Mouse (Mus musculus) heart, embryonic 10.5 days (tissue): ENCODE measurements around the gene Cbfa2t2. TPM values are rescaled to one million over a fixed set of nuclear protein-coding genes. Genes with fewer than 3 reads are reported as not detected.
A peak's percentile ranks its signal among the peaks of the same experiment; 100 is the strongest.

Experiments
- DNase-seq: peaks from one replicate; pipeline ENCODE4 v3.0.0-alpha.2; 2017; ENCODE audit warnings: low spot score
- H3K27ac ChIP-seq: fragments of 300-500 bp; sonication (generic); 2 replicates; pipeline ENCODE4 v1.5.1; 2016; ENCODE audit warnings: mild to moderate bottlenecking
- H3K27me3 ChIP-seq: fragments of 300-500 bp; sonication (generic); 2 replicates; pipeline ENCODE4 v1.6.1; 2016; ENCODE audit warnings: mild to moderate bottlenecking; ENCODE audit not compliant: poor library complexity, insufficient read depth, severe bottlenecking
- H3K36me3 ChIP-seq: fragments of 300-500 bp; sonication (generic); 2 replicates; pipeline ENCODE4 v1.6.1; 2016; ENCODE audit warnings: mild to moderate bottlenecking, moderate library complexity
- H3K4me1 ChIP-seq: fragments of 300-500 bp; sonication (generic); 2 replicates; pipeline ENCODE4 v1.6.1; 2016; ENCODE audit warnings: mild to moderate bottlenecking
- H3K4me3 ChIP-seq: fragments of 300-500 bp; sonication (generic); 2 replicates; pipeline ENCODE4 v1.5.1; 2016; ENCODE audit warnings: mild to moderate bottlenecking, moderate library complexity
- H3K9me3 ChIP-seq: fragments of 300-500 bp; sonication (generic); 2 replicates; pipeline ENCODE4 v1.6.1; 2016; ENCODE audit warnings: mild to moderate bottlenecking, moderate library complexity
- WGBS: fragments of 180-500 bp; shearing (Covaris S2); methylation state at CpG from one replicate; pipeline ENCODE4 v1.1.7; 2016; 5-methylcytosine and 5-hydroxymethylcytosine counted together
- polyA plus RNA-seq: library from polyadenylated mRNA; unstranded; fragments of >200 nt; fragmentation: Nextera tagmentation; extraction: Ambion mirVana; gene quantifications from 2 replicates; pipeline ENCODE4 v1.2.1, GENCODE M21; 2016

Gene Cbfa2t2
- polyA plus RNA-seq, 1 experiment from 2014 or later, result 44.6 TPM

GRCm38 (mm10) chr2:154410355-154410754 is 25.9 kb upstream of the Cbfa2t2 start:
- H3K4me1 ChIP-seq, result peaks cover 27% of the 10 kb centered on the region; the same call in 1 of the 2 replicates
- H3K36me3 ChIP-seq, result no peaks in the 10 kb centered on the region
- H3K27me3 ChIP-seq, result peaks cover 11% of the 10 kb centered on the region; the same call in 1 of the 2 replicates
- no peak overlapping the region for H3K27ac ChIP-seq
- no peaks in the 10 kb centered on the region for H3K9me3 ChIP-seq
- 71% methylated on average over 2 of the region's 2 CpGs for WGBS
- H3K4me3 ChIP-seq, result no peak overlapping the region
- no peak for DNase-seq

- WGBS, result 64% methylated on average over 7 of the region's 7 CpGs
- Histone ChIP-seq H3K27ac (no peak overlapping the region), H3K4me3 (no peak overlapping the region), H3K27me3 (peaks cover 9% of the 10 kb centered on the region; the same call in 1 of the 2 replicates), H3K4me1 (peaks cover 11% of the 10 kb centered on the region; the same call in 1 of the 2 replicates), H3K36me3 (no peaks in the 10 kb centered on the region), H3K9me3 (no peaks in the 10 kb centered on the region)
- DNase-seq, result no peak
Measured at GRCm38 (mm10) chr2:154412018-154412666, 24.1 kb upstream of the Cbfa2t2 start.

GRCm38 (mm10) chr2:154417107-154417506 is 19.2 kb upstream of the Cbfa2t2 start:
- DNase-seq, result no peak
- Histone ChIP-seq H3K36me3 (no peaks in the 10 kb centered on the region), H3K9me3 (no peaks in the 10 kb centered on the region), H3K27ac (no peak overlapping the region), H3K4me3 (no peak overlapping the region), H3K27me3 (no peaks in the 10 kb centered on the region), H3K4me1 (peaks cover 9% of the 10 kb centered on the region)
- WGBS, result 14% methylated on average over 3 of the region's 3 CpGs

GRCm38 (mm10) chr2:154418001-154418400 is 18.3 kb upstream of the Cbfa2t2 start:
- Histone ChIP-seq H3K27me3 (no peaks in the 10 kb centered on the region), H3K27ac (no peak overlapping the region), H3K9me3 (no peaks in the 10 kb centered on the region), H3K4me3 (no peak overlapping the region), H3K4me1 (peaks cover 9% of the 10 kb centered on the region), H3K36me3 (no peaks in the 10 kb centered on the region)
- DNase-seq, result no peak
- WGBS, result 87% methylated on average over 7 of the region's 7 CpGs

GRCm38 (mm10) chr2:154419631-154420515 is 16.4 kb upstream of the Cbfa2t2 start:
- no peak overlapping the region for H3K27ac ChIP-seq
- H3K4me1 ChIP-seq, result peaks cover 9% of the 10 kb centered on the region
- no peak overlapping the region for H3K4me3 ChIP-seq
- no peaks in the 10 kb centered on the region for H3K36me3 ChIP-seq
- WGBS, result 85% methylated on average over 9 of the region's 9 CpGs
- no peak for DNase-seq
- no peaks in the 10 kb centered on the region for H3K27me3 ChIP-seq
- H3K9me3 ChIP-seq, result no peaks in the 10 kb centered on the region

GRCm38 (mm10) chr2:154420942-154421731 is 15.1 kb upstream of the Cbfa2t2 start:
- H3K9me3 ChIP-seq, result no peaks in the 10 kb centered on the region
- peaks cover 9% of the 10 kb centered on the region for H3K4me1 ChIP-seq
- DNase-seq, result no peak
- H3K27me3 ChIP-seq, result no peaks in the 10 kb centered on the region
- H3K27ac ChIP-seq, result no peak overlapping the region
- H3K36me3 ChIP-seq, result no peaks in the 10 kb centered on the region
- H3K4me3 ChIP-seq, result no peak overlapping the region
- WGBS, result 41% methylated on average over 7 of the region's 7 CpGs

GRCm38 (mm10) chr2:154422181-154422580 is 14.1 kb upstream of the Cbfa2t2 start:
- WGBS, result 76% methylated on average over 5 of the region's 5 CpGs
- Histone ChIP-seq H3K27ac (no peak overlapping the region), H3K4me1 (peaks cover 17% of the 10 kb centered on the region), H3K9me3 (no peaks in the 10 kb centered on the region), H3K27me3 (peaks cover 2% of the 10 kb centered on the region), H3K36me3 (no peaks in the 10 kb centered on the region), H3K4me3 (no peak overlapping the region)
- no peak for DNase-seq

GRCm38 (mm10) chr2:154423548-154423947 is 12.7 kb upstream of the Cbfa2t2 start:
- 86% methylated on average over 2 of the region's 2 CpGs for WGBS
- no peak overlapping the region for H3K4me3 ChIP-seq
- H3K4me1 ChIP-seq, result peaks cover 27% of the 10 kb centered on the region
- no peaks in the 10 kb centered on the region for H3K36me3 ChIP-seq
- H3K27me3 ChIP-seq, result peaks cover 15% of the 10 kb centered on the region
- H3K9me3 ChIP-seq, result no peaks in the 10 kb centered on the region
- no peak overlapping the region for H3K27ac ChIP-seq
- DNase-seq, result no peak

- WGBS, result 86% methylated on average over 3 of the region's 3 CpGs
- DNase-seq, result no peak
- Histone ChIP-seq H3K36me3 (no peaks in the 10 kb centered on the region), H3K4me1 (peaks cover 27% of the 10 kb centered on the region), H3K4me3 (no peak overlapping the region), H3K9me3 (no peaks in the 10 kb centered on the region), H3K27ac (no peak overlapping the region), H3K27me3 (peaks cover 23% of the 10 kb centered on the region)
Measured at GRCm38 (mm10) chr2:154425522-154425921, 10.8 kb upstream of the Cbfa2t2 start.

GRCm38 (mm10) chr2:154426188-154426904 is 9.9 kb upstream of the Cbfa2t2 start:
- DNase-seq, result no peak
- Histone ChIP-seq H3K27ac (peak overlapping the region; percentile 92), H3K4me3 (peak overlapping the region; percentile 64), H3K27me3 (peaks cover 23% of the 10 kb centered on the region), H3K4me1 (peaks cover 21% of the 10 kb centered on the region), H3K36me3 (no peaks in the 10 kb centered on the region), H3K9me3 (no peaks in the 10 kb centered on the region)
- WGBS, result 4% methylated on average over 25 of the region's 25 CpGs

- peaks cover 18% of the 10 kb centered on the region for H3K4me1 ChIP-seq
- H3K4me3 ChIP-seq, result peak overlapping the region; percentile 64
- H3K27ac ChIP-seq, result peak overlapping the region; percentile 92
- no peaks in the 10 kb centered on the region for H3K36me3 ChIP-seq
- peaks cover 23% of the 10 kb centered on the region for H3K27me3 ChIP-seq
- 31% methylated on average over 11 of the region's 11 CpGs for WGBS
- H3K9me3 ChIP-seq, result no peaks in the 10 kb centered on the region
- DNase-seq, result no peak
Measured at GRCm38 (mm10) chr2:154426905-154427852, 9.1 kb upstream of the Cbfa2t2 start.
